Mouse (Mus musculus): ENCODE measurements around the gene Gm2696. TPM values are rescaled to one million over a fixed set of nuclear protein-coding genes. Genes with fewer than 3 reads are reported as not detected.

The Gm2696 gene
- polyA plus RNA-seq, 1 experiment from 2014 or later, result not detected

Other genes starting within 250 kb of the Gm2696 start
- 75.5 and 84.6 TPM in 2 replicates for gene Pttg1ip, start 233.0 kb upstream of the Gm2696 start, polyA plus RNA-seq (2014; fragmentation: Nextera tagmentation; extraction: Ambion mirVana)
- 340 and 351 TPM in 2 replicates for gene Sumo3, start 208.6 kb upstream of the Gm2696 start, polyA plus RNA-seq (2014; fragmentation: Nextera tagmentation; extraction: Ambion mirVana)
- 2.3 TPM in 1 of 2 replicates, not detected in the other for gene Gm49325, start 208.5 kb upstream of the Gm2696 start, polyA plus RNA-seq (2014; fragmentation: Nextera tagmentation; extraction: Ambion mirVana)
- gene Ube2g2, start 192.4 kb upstream of the Gm2696 start, polyA plus RNA-seq (2014; fragmentation: Nextera tagmentation; extraction: Ambion mirVana), result 52.3 and 52.6 TPM in 2 replicates
- 0.45 and 0.84 TPM in 2 replicates for gene Tspear, start 128.1 kb upstream of the Gm2696 start, polyA plus RNA-seq (2014; fragmentation: Nextera tagmentation; extraction: Ambion mirVana)
- not detected in 2 replicates for gene Gm19402, start 123.9 kb upstream of the Gm2696 start, polyA plus RNA-seq (2014; fragmentation: Nextera tagmentation; extraction: Ambion mirVana)
- gene Gm9508, start 117.4 kb upstream of the Gm2696 start, polyA plus RNA-seq (2014; fragmentation: Nextera tagmentation; extraction: Ambion mirVana), result not detected in 2 replicates
- not detected in 2 replicates for gene Gm10272, start 108.1 kb upstream of the Gm2696 start, polyA plus RNA-seq (2014; fragmentation: Nextera tagmentation; extraction: Ambion mirVana)
- not detected in 2 replicates for gene Gm10024, start 103.2 kb upstream of the Gm2696 start, polyA plus RNA-seq (2014; fragmentation: Nextera tagmentation; extraction: Ambion mirVana)
- not detected in 2 replicates for gene Gm10142, start 98.9 kb upstream of the Gm2696 start, polyA plus RNA-seq (2014; fragmentation: Nextera tagmentation; extraction: Ambion mirVana)
- not detected in 2 replicates for gene Krtap12-1, start 94.1 kb upstream of the Gm2696 start, polyA plus RNA-seq (2014; fragmentation: Nextera tagmentation; extraction: Ambion mirVana)
- gene Gm10100, start 88.2 kb upstream of the Gm2696 start, polyA plus RNA-seq (2014; fragmentation: Nextera tagmentation; extraction: Ambion mirVana), result not detected in 2 replicates
- not detected in 2 replicates for gene Gm18596, start 72.0 kb upstream of the Gm2696 start, polyA plus RNA-seq (2014; fragmentation: Nextera tagmentation; extraction: Ambion mirVana)
- not detected in 2 replicates for gene Gm9736, start 63.3 kb upstream of the Gm2696 start, polyA plus RNA-seq (2014; fragmentation: Nextera tagmentation; extraction: Ambion mirVana)
- not detected in 2 replicates for gene Gm3233, start 55.0 kb upstream of the Gm2696 start, polyA plus RNA-seq (2014; fragmentation: Nextera tagmentation; extraction: Ambion mirVana)
- gene Gm3238, start 43.4 kb upstream of the Gm2696 start, polyA plus RNA-seq (2014; fragmentation: Nextera tagmentation; extraction: Ambion mirVana), result not detected in 2 replicates
- not detected in 2 replicates for gene Gm7138, start 37.7 kb upstream of the Gm2696 start, polyA plus RNA-seq (2014; fragmentation: Nextera tagmentation; extraction: Ambion mirVana)
- not detected in 2 replicates for gene Gm3250, start 32.1 kb upstream of the Gm2696 start, polyA plus RNA-seq (2014; fragmentation: Nextera tagmentation; extraction: Ambion mirVana)
- gene Gm7137, start 26.5 kb upstream of the Gm2696 start, polyA plus RNA-seq (2014; fragmentation: Nextera tagmentation; extraction: Ambion mirVana), result not detected in 2 replicates
- not detected in 2 replicates for gene Gm9639, start 19.6 kb upstream of the Gm2696 start, polyA plus RNA-seq (2014; fragmentation: Nextera tagmentation; extraction: Ambion mirVana)
- not detected in 2 replicates for gene Gm19668, start 15.5 kb upstream of the Gm2696 start, polyA plus RNA-seq (2014; fragmentation: Nextera tagmentation; extraction: Ambion mirVana)
- gene Gm9507, start 2.8 kb upstream of the Gm2696 start, polyA plus RNA-seq (2014; fragmentation: Nextera tagmentation; extraction: Ambion mirVana), result not detected in 2 replicates
- gene Krtap10-4, start 12.4 kb downstream of the Gm2696 start, polyA plus RNA-seq (2014; fragmentation: Nextera tagmentation; extraction: Ambion mirVana), result not detected in 2 replicates
- gene Krtap10-10, start 21.3 kb downstream of the Gm2696 start, polyA plus RNA-seq (2014; fragmentation: Nextera tagmentation; extraction: Ambion mirVana), result not detected in 2 replicates
- not detected in 2 replicates for gene Gm36176, start 32.1 kb downstream of the Gm2696 start, polyA plus RNA-seq (2014; fragmentation: Nextera tagmentation; extraction: Ambion mirVana)
- not detected in 2 replicates for gene Gm10318, start 38.2 kb downstream of the Gm2696 start, polyA plus RNA-seq (2014; fragmentation: Nextera tagmentation; extraction: Ambion mirVana)
- not detected in 2 replicates for gene Gm3285, start 47.3 kb downstream of the Gm2696 start, polyA plus RNA-seq (2014; fragmentation: Nextera tagmentation; extraction: Ambion mirVana)
- gene Lrrc3, start 87.9 kb downstream of the Gm2696 start, polyA plus RNA-seq (2014; fragmentation: Nextera tagmentation; extraction: Ambion mirVana), result 1.4 and 1.5 TPM in 2 replicates
- gene Trpm2, start 155.9 kb downstream of the Gm2696 start, polyA plus RNA-seq (2014; fragmentation: Nextera tagmentation; extraction: Ambion mirVana), result 0.10 and 0.27 TPM in 2 replicates
- gene 1810043G02Rik, start 163.8 kb downstream of the Gm2696 start, polyA plus RNA-seq (2014; fragmentation: Nextera tagmentation; extraction: Ambion mirVana), result 29.5 and 31.0 TPM in 2 replicates
- 157 and 161 TPM in 2 replicates for gene Pfkl, start 195.4 kb downstream of the Gm2696 start, polyA plus RNA-seq (2014; fragmentation: Nextera tagmentation; extraction: Ambion mirVana)
- gene Dnmt3l, start 227.3 kb downstream of the Gm2696 start, polyA plus RNA-seq (2014; fragmentation: Nextera tagmentation; extraction: Ambion mirVana), result 0.11 TPM in 1 of 2 replicates, not detected in the other
- gene Aire, start 228.9 kb downstream of the Gm2696 start, polyA plus RNA-seq (2014; fragmentation: Nextera tagmentation; extraction: Ambion mirVana), result 0.17 and 0.35 TPM in 2 replicates

All from limb, embryonic 11.5 days (tissue).